Mouse (Mus musculus): ENCODE measurements around the gene Mprip.
A peak's percentile ranks its signal among the peaks of the same experiment; 100 is the strongest.
"Not testable (repeated sequence)": the region's sequence is repeated elsewhere in the genome, so short reads cannot be mapped to it uniquely, and the experiment has no call there.

The Mprip gene

GRCm38 (mm10) chr11:59707931-59708611 is 47.0 kb downstream of the Mprip start:
- peak; percentile 61 to 86 for DNase-seq (ENCODE audit: low spot score in 2 of 2)

GRCm38 (mm10) chr11:59715424-59715840 is 54.3 kb downstream of the Mprip start:
- DNase-seq (ENCODE audit: low spot score in 2 of 2): no peak

- DNase-seq (ENCODE audit: low spot score in 2 of 2): peak in 1 of 2 experiments; percentile 42
These were observed 56.7 kb downstream of the Mprip start for GRCm38 (mm10) chr11:59717801-59718291.

GRCm38 (mm10) chr11:59719185-59719584 is 58.1 kb downstream of the Mprip start:
- no peak for DNase-seq (ENCODE audit: low spot score in 2 of 2)

- DNase-seq (ENCODE audit: low spot score in 2 of 2): no peak
These were observed 60.3 kb downstream of the Mprip start for GRCm38 (mm10) chr11:59721385-59721784.

GRCm38 (mm10) chr11:59727204-59727603 is 66.1 kb downstream of the Mprip start:
- DNase-seq (ENCODE audit: low spot score in 2 of 2): no peak

GRCm38 (mm10) chr11:59731821-59732220 is 70.7 kb downstream of the Mprip start:
- DNase-seq (ENCODE audit: low spot score in 2 of 2): no peak

GRCm38 (mm10) chr11:59732407-59733066 is 71.4 kb downstream of the Mprip start:
- peak; percentile 34 to 61 for DNase-seq (ENCODE audit: low spot score in 2 of 2)

- DNase-seq (ENCODE audit: low spot score in 2 of 2): not testable (repeated sequence)
These were observed 72.5 kb downstream of the Mprip start for GRCm38 (mm10) chr11:59733600-59733999.

GRCm38 (mm10) chr11:59734335-59734734 is 73.2 kb downstream of the Mprip start:
- no peak for DNase-seq (ENCODE audit: low spot score in 2 of 2)

- DNase-seq (ENCODE audit: low spot score in 2 of 2): not testable (repeated sequence)
These were observed 74.8 kb downstream of the Mprip start for GRCm38 (mm10) chr11:59735938-59736337.

GRCm38 (mm10) chr11:59737250-59737649 is 76.1 kb downstream of the Mprip start:
- DNase-seq (ENCODE audit: low spot score in 2 of 2): no peak

GRCm38 (mm10) chr11:59739996-59740395 is 78.9 kb downstream of the Mprip start:
- no peak for DNase-seq (ENCODE audit: low spot score in 2 of 2)

GRCm38 (mm10) chr11:59741915-59742314 is 80.8 kb downstream of the Mprip start:
- no peak for DNase-seq (ENCODE audit: low spot score in 2 of 2)

- no peak for DNase-seq (ENCODE audit: low spot score in 2 of 2)
These were observed 82.2 kb downstream of the Mprip start for GRCm38 (mm10) chr11:59743307-59743706.

GRCm38 (mm10) chr11:59743712-59744111 is 82.6 kb downstream of the Mprip start:
- DNase-seq (ENCODE audit: low spot score in 2 of 2): no peak

GRCm38 (mm10) chr11:59744374-59744773 is 83.3 kb downstream of the Mprip start:
- no peak for DNase-seq (ENCODE audit: low spot score in 2 of 2)

GRCm38 (mm10) chr11:59745851-59746250 is 84.7 kb downstream of the Mprip start:
- DNase-seq (ENCODE audit: low spot score in 2 of 2): no peak

- DNase-seq (ENCODE audit: low spot score in 2 of 2): peak in 1 of 2 experiments; percentile 39
These were observed 85.5 kb downstream of the Mprip start for GRCm38 (mm10) chr11:59746614-59747013.

GRCm38 (mm10) chr11:59749050-59749449 is 87.9 kb downstream of the Mprip start:
- no peak for DNase-seq (ENCODE audit: low spot score in 2 of 2)

- no peak for DNase-seq (ENCODE audit: low spot score in 2 of 2)
These were observed 93.4 kb downstream of the Mprip start for GRCm38 (mm10) chr11:59754504-59754903.

GRCm38 (mm10) chr11:59756351-59756750 is 95.2 kb downstream of the Mprip start:
- no peak for DNase-seq (ENCODE audit: low spot score in 2 of 2)
